Mouse (Mus musculus) lung, postnatal 4 days (tissue): ENCODE results near the gene Kcnh6.
A peak's percentile ranks its signal among the peaks of the same experiment; 100 is the strongest.

Source experiments
- DNase-seq, 2 experiments: peaks; one replicate each; pipeline ENCODE4 v3.0.0; 2021

Gene Kcnh6

GRCm38 (mm10) chr11:106065073-106065922, 57.4 kb downstream of the Kcnh6 start:
- no peak for DNase-seq

- peak; percentile 95 to 96 for DNase-seq
Measured at GRCm38 (mm10) chr11:106065923-106066571, 58.1 kb downstream of the Kcnh6 start, which contains the start of gene Taco1. Gene Taco1, plus strand, starts transcription at chr11:106066061.

GRCm38 (mm10) chr11:106066616-106067015, 58.7 kb downstream of the Kcnh6 start:
- peak; percentile 36 to 45 for DNase-seq

GRCm38 (mm10) chr11:106073774-106074173, 65.8 kb downstream of the Kcnh6 start:
- no peak for DNase-seq

- peak; percentile 69 to 83 for DNase-seq
Measured at GRCm38 (mm10) chr11:106076321-106076720, 68.4 kb downstream of the Kcnh6 start.
